ENCODE assay signal across 9 mouse cellular contexts in the genomic region with DNA sequence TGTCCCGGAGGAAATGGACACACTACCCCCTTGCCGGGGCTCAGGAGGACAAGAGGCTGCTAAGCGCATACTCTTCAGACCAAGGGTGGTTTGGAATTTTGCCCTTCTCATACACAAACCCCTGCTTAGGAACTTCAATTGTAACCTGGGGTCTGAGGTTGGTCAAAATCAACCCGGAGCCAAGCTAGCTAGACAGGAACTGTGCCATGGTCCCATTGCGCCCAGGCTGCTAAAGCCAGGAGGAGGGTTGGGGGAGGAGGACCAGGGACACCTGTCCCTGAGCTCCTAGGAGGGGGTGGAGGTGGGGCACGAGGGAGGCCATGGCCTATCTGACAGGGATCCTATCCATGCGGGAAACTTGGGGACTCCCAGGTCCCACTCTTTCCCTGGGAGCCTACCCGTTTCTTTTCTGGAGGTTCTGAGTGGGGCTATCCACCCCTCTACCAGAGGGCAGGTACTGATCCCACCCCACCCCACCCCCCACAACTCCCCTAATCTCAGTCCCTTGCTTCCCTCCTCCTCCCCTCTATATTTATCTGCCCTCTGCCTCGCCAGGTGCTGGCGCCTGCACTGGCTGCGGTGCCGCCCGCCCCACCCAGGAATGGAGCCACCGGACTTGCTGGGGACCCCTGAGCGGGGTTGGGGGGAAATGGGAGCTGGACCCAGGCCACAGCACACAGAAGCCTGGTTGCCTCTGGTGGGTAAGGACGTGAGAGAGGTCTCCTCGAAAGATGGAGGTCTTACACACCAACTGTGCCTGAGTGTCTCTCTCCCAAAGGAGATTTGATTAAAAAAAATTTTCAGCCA. TPM values are rescaled to one million over a fixed set of nuclear protein-coding genes. Genes with fewer than 3 reads are reported as not detected.
DNase-seq lines count a peak whose midpoint lies in the region; ATAC-seq and TF ChIP-seq lines count a peak whose summit lies in the region.
"Had no signal": no experiment of that assay in that cellular context is flagged by ENCODE, and none has a peak within 500 bp of the region (broad histone marks: within the 10 kb centered on the region; RNA-seq: fewer than 3 reads in every experiment).

No protein-coding gene starts in this region.

- peaks cover 41% of the 10 kb centered on the region for H3K4me1 ChIP-seq in kidney, postnatal 0 days (replicated peaks; ENCODE audit: insufficient read depth, low read length)
- peaks cover 52% of the 10 kb centered on the region for H3K4me1 ChIP-seq in hindbrain, embryonic 15.5 days (replicated peaks)
- peaks cover 42% of the 10 kb centered on the region for H3K4me1 ChIP-seq in midbrain, embryonic 16.5 days (ENCODE audit: control insufficient read depth, insufficient read depth, low read length)

- H3K36me3 ChIP-seq in kidney, postnatal 0 days (ENCODE audit: insufficient read depth, low read length) = peaks cover 24% of the 10 kb centered on the region; the same call in 1 of the 2 replicates
- peaks cover 22% of the 10 kb centered on the region for H3K36me3 ChIP-seq in hindbrain, embryonic 15.5 days
- peaks cover 4% of the 10 kb centered on the region; the same call in 1 of the 2 replicates for H3K36me3 ChIP-seq in midbrain, embryonic 16.5 days (ENCODE audit: control insufficient read depth, insufficient read depth, low read length)

- ATAC-seq in kidney, postnatal 0 days (replicated peaks; ENCODE audit: low FRiP score, low read depth) = no peak
- ATAC-seq in hindbrain, embryonic 15.5 days (ENCODE audit: low FRiP score, low read depth) = no peak
- no peak for ATAC-seq in midbrain, embryonic 16.5 days

- H3K27me3 ChIP-seq in kidney, postnatal 0 days (ENCODE audit: insufficient read depth, low read length) = no peaks in the 10 kb centered on the region
- H3K27me3 ChIP-seq in hindbrain, embryonic 15.5 days = peaks cover 43% of the 10 kb centered on the region
- H3K27me3 ChIP-seq in midbrain, embryonic 16.5 days (ENCODE audit: control insufficient read depth, insufficient read depth, low read depth, low read length) = peaks cover 48% of the 10 kb centered on the region

- peak overlapping the region; percentile 75 for H3K4me2 ChIP-seq in kidney, postnatal 0 days (ENCODE audit: low read length)
- peak overlapping the region; percentile 81 for H3K4me2 ChIP-seq in hindbrain, embryonic 15.5 days
- peak overlapping the region; percentile 68 for H3K4me2 ChIP-seq in midbrain, embryonic 16.5 days (ENCODE audit: low read length)

- H3K27ac ChIP-seq in kidney, postnatal 0 days = peak overlapping the region; percentile 50
- no peak overlapping the region for H3K27ac ChIP-seq in hindbrain, embryonic 15.5 days (replicated peaks)
- no peak overlapping the region for H3K27ac ChIP-seq in midbrain, embryonic 16.5 days (ENCODE audit: low read length)

- no peaks in the 10 kb centered on the region for H3K9me3 ChIP-seq in kidney, postnatal 0 days (replicated peaks; ENCODE audit: low read length)
- no peaks in the 10 kb centered on the region for H3K9me3 ChIP-seq in hindbrain, embryonic 15.5 days
- H3K9me3 ChIP-seq in midbrain, embryonic 16.5 days (replicated peaks; ENCODE audit: control insufficient read depth, low read length, poor library complexity, severe bottlenecking) = no peaks in the 10 kb centered on the region
- H3K9me3 ChIP-seq: megakaryocyte, embryonic 14.5 days had no signal

- H3K9ac ChIP-seq in kidney, postnatal 0 days (ENCODE audit: low read depth, low read length) = peak overlapping the region; percentile 59
- H3K9ac ChIP-seq in hindbrain, embryonic 15.5 days = peak overlapping the region; percentile 68; the same call in 1 of the 2 replicates
- peak overlapping the region; percentile 75 for H3K9ac ChIP-seq in midbrain, embryonic 16.5 days (ENCODE audit: low read depth, low read length)

- DNase-seq in kidney, postnatal 0 days (ENCODE audit: low spot score) = no peak
- DNase-seq in kidney, adult 11 months = no peak
- DNase-seq in cerebellum, postnatal 25 days = peak; percentile 65 to 74
- DNase-seq in embryo, embryonic 11 days = no peak
- no peak for DNase-seq in thymus, postnatal 14 days
- DNase-seq in frontal cortex, postnatal 10 days (ENCODE audit: low spot score in 2 of 2) = no peak

- TF ChIP-seq CTCF in kidney, postnatal 0 days (IDR thresholded peaks at IDR 0.05; ENCODE audit: low read depth) = no peak

- 13% methylated on average over 17 of the region's 17 CpGs for WGBS in kidney, postnatal 0 days
- WGBS in hindbrain, embryonic 15.5 days = 16% methylated on average over 17 of the region's 17 CpGs
- WGBS in midbrain, embryonic 16.5 days = 12% methylated on average over 15 of the region's 17 CpGs

- peak overlapping the region; percentile 74 for H3K4me3 ChIP-seq in kidney, postnatal 0 days (replicated peaks; ENCODE audit: low read depth, low read length)
- H3K4me3 ChIP-seq in hindbrain, embryonic 15.5 days = peak overlapping the region; percentile 82
- H3K4me3 ChIP-seq in midbrain, embryonic 16.5 days (ENCODE audit: low read depth, low read length) = peak overlapping the region; percentile 72

RNA-seq across cellular contexts. Expression of a gene that starts 0.8 kb away (rescaled TPM):
- polyA plus RNA-seq in kidney, postnatal 0 days (2015; fragmentation: Nextera tagmentation; extraction: Ambion mirVana) = 0.75 and 0.78 TPM in 2 replicates
- 7.5 and 8.0 TPM in 2 replicates for polyA plus RNA-seq in hindbrain, embryonic 15.5 days (2015; fragmentation: Nextera tagmentation; extraction: Ambion mirVana)
- 4.2 and 4.7 TPM in 2 replicates for polyA plus RNA-seq in midbrain, embryonic 16.5 days (2015; fragmentation: Nextera tagmentation; extraction: Ambion mirVana)

RNA-seq across cellular contexts. Expression of a gene that starts 1.6 kb away (rescaled TPM):
- 14.1 and 16.6 TPM in 2 replicates for polyA plus RNA-seq in kidney, postnatal 0 days (2015; fragmentation: Nextera tagmentation; extraction: Ambion mirVana)
- polyA plus RNA-seq in hindbrain, embryonic 15.5 days (2015; fragmentation: Nextera tagmentation; extraction: Ambion mirVana) = 9.5 and 11.8 TPM in 2 replicates
- 6.5 and 7.6 TPM in 2 replicates for polyA plus RNA-seq in midbrain, embryonic 16.5 days (2015; fragmentation: Nextera tagmentation; extraction: Ambion mirVana)

RNA-seq across cellular contexts. Expression of a gene that starts 5.7 kb away (rescaled TPM):
- 0.36 and 0.45 TPM in 2 replicates for polyA plus RNA-seq in kidney, postnatal 0 days (2015; fragmentation: Nextera tagmentation; extraction: Ambion mirVana)
- 0.63 and 0.70 TPM in 2 replicates for polyA plus RNA-seq in hindbrain, embryonic 15.5 days (2015; fragmentation: Nextera tagmentation; extraction: Ambion mirVana)
- polyA plus RNA-seq in midbrain, embryonic 16.5 days (2015; fragmentation: Nextera tagmentation; extraction: Ambion mirVana) = 0.47 and 0.62 TPM in 2 replicates

RNA-seq across cellular contexts. Expression of a gene that starts 13.8 kb away (rescaled TPM):
- polyA plus RNA-seq in kidney, postnatal 0 days (2015; fragmentation: Nextera tagmentation; extraction: Ambion mirVana) = 4.3 and 4.9 TPM in 2 replicates
- polyA plus RNA-seq in hindbrain, embryonic 15.5 days (2015; fragmentation: Nextera tagmentation; extraction: Ambion mirVana) = 48.0 and 53.1 TPM in 2 replicates
- polyA plus RNA-seq in midbrain, embryonic 16.5 days (2015; fragmentation: Nextera tagmentation; extraction: Ambion mirVana) = 62.9 and 71.4 TPM in 2 replicates

RNA-seq across cellular contexts. Expression of a gene that starts 49.8 kb away (rescaled TPM):
- polyA plus RNA-seq in kidney, postnatal 0 days (2015; fragmentation: Nextera tagmentation; extraction: Ambion mirVana) = 48.4 and 56.7 TPM in 2 replicates
- 78.0 and 79.8 TPM in 2 replicates for polyA plus RNA-seq in hindbrain, embryonic 15.5 days (2015; fragmentation: Nextera tagmentation; extraction: Ambion mirVana)
- 72.6 and 75.0 TPM in 2 replicates for polyA plus RNA-seq in midbrain, embryonic 16.5 days (2015; fragmentation: Nextera tagmentation; extraction: Ambion mirVana)

Comparison
In these comparisons a context has a peak if more than half of its experiments do, and no peak if none do; other contexts are left out.
1. DNase-seq: peak in cerebellum, postnatal 25 days (2 of 2); none in kidney, postnatal 0 days (single experiment), kidney, adult 11 months (single experiment), embryo, embryonic 11 days (single experiment), thymus, postnatal 14 days (single experiment) and frontal cortex, postnatal 10 days (0 of 2).
2. Peak in every context shown above with its lines, with median percentiles within 50 percentile points of each other: H3K4me2 ChIP-seq, H3K4me3 ChIP-seq and H3K9ac ChIP-seq.